Mouse (Mus musculus) ES-Bruce4 (cell line): ENCODE results near the gene Mylpf.

ENCODE experiments used
- CTCF ChIP-seq: IDR thresholded peaks from one replicate; pipeline ENCODE4 v1.8.1; 2011; ENCODE audit warnings: low read depth, low read length
- EP300 ChIP-seq: IDR thresholded peaks from 2 replicates; pipeline ENCODE4 v1.6.1; 2011; ENCODE audit warnings: low read depth, low read length; ENCODE audit not compliant: insufficient read depth

DNA sequence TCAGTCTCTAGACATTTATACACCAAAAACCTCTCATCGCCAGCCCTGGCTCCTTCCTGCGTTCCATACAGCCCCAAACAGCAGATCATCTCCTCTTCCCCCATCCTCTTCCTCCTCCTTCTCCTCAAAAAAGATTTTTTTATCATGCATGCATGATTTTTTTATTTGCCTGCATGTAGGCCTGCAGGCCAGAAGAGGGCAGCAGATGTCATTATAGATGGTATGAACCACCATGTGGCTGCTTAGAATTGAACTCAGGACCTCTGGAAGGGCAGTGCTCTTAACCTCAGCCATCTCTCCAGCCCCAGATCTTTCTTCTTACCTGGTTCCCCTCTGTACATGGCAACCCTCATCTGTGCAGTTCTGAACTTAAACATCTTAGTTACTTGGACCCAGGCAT lies 43.7 kb downstream of the Mylpf start:
- TF ChIP-seq EP300 (no peak), CTCF (peak; percentile 28)
